Mouse (Mus musculus): ENCODE data around the gene Pabpc4.
"Not testable (repeated sequence)": the region's sequence is repeated elsewhere in the genome, so short reads cannot be mapped to it uniquely, and the experiment has no call there.

Pabpc4 gene

DNA sequence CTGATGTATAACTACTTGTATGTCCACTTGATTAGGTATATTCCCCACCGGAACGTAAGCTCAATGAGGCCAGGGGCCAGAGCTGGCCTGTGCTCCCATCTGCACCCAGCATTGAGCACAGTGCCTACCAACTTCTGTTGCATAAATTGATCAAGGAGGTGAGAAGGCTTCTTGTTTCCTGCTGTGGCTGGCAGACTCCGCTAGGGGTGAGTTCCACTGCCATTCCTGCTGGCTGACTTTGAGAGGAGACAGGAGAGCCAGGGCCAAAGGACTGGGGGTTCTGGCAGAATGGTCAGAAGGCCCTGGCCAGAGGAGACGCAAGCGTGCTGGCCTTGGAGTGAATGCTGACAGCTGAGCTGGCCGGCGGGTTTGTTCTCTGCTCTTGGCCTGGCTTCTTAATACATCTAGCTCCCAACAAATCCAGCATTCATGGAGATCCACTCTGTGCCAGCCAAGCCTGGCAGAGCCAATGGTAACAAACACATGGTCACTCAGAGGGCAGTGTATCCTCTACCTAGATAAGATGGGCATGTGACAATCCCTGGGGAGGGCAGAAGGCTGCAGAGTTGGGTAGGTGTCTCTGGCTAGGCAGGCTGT, 13.1 kb upstream of the Pabpc4 start:
- no peak for DNase-seq

DNA sequence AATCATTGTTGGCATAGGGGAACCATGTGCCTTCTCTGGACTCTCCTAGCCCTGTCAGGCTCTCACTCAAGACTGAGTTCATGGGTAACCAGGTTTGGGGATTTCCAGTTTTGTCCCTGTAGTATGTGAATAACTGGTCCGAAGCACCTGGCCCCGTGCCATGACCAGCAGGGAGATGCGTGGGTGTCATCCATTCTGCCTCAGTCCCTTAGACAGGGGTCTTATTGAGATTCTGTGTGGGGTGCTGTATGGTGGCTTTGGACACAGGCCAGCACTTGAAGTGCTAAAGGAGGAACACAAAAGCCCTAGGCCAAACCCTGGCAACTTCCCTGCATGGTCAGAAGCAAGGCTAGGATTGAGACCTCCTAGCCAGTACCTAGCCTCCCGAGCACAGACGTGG, 9.9 kb upstream of the Pabpc4 start:
- no peak for DNase-seq

GRCm38 (mm10) chr4:123254617-123255016, 7.5 kb upstream of the Pabpc4 start:
- peak; percentile 42 to 54 for DNase-seq

DNA sequence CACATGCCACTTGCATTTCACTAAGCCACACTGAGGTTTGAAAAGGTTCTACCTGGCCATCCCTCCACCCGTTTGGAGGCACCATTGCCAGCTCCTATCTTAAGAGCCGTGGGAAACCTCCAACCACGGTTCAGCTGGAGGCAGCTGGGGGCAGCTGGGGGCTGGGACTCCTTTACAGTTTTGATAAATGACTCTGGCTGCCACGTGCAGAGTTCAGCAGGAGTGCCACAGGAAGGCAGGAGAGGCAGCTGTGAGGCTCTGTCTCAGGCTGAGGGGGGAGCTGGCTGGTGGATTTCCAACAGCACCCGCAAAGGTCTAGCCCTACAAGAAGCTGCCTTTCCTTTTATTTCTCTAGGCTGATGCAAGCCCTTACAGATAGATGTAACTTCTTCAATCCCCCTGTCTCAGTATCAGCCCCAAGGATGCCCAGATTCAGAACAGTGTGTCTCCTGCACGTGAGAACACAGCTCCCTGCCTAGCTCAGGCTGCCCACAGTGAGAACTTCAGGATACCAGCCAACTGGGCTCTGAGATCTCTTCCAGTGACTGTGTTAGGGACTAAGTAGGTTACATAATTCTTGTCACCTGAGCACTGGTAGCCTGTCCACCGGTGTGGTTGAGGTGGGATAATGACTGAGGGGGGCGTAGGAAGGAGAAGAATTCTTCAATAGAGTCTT, 1.9 kb upstream of the Pabpc4 start:
- DNase-seq: no peak

DNA sequence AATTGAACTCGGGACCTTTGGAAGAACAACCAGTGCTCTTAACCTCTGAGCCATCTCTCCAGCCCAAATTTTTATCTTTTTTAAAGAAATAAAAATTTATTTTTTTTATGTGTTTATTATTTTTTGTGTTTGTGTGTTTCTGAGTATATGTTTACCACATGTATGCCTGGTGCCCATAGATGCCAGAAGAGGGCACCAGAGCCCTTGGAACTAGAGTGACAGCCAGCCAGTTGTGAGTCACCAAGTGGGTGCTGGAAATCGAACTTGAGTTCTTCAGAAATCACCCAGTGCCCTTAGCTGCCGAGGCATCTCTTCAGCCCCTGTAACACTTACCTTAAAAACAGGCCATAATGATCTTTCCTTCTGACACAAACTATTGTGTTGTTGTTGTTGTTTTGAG, 8.9 kb downstream of the Pabpc4 start:
- no peak for DNase-seq

DNA sequence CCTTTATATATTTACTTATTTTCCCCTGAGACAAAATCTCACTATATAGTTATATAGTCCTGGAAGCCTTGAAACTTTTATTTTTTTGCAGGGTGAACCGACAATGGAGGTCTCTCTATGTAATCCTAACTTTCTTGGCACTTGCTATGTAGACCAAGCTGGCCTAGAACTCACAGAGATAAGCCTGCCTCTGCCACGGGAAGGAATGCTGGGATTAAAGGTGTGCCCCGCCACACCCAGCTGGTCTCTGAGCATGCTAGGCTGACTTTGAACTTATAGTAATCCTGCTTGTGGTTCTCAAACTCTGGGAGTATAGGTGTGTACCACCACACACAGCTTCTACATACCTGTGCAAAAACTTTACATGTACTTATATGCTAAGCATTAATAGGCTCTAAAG, 18.0 kb downstream of the Pabpc4 start:
- no peak for DNase-seq

DNA sequence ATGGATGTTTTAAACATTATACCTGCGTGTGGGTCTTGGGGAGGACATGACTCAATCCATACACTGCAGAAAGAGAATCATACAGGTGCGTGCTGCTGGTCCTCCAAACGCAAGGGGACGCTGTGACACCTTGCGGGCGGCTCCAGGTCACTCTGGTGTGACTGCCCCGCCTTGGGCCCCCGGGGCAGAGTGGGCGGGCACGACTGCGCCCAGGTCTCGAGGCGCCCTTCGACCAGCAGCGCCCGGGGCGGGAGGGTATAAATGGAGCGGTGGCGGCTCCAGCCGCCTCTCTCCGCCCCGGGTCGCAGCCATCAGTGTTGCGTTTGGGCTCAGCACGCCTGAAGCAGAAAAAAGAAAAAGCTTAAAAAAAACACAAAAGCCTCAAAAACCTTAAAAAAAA, 20.3 kb downstream of the Pabpc4 start:
- DNase-seq: peak; percentile 97

- peak; percentile 54 to 56 for DNase-seq
Measured at GRCm38 (mm10) chr4:123282915-123283674, 20.9 kb downstream of the Pabpc4 start.

GRCm38 (mm10) chr4:123283675-123284064, 21.5 kb downstream of the Pabpc4 start:
- DNase-seq: peak; percentile 21

- no peak for DNase-seq
Measured at GRCm38 (mm10) chr4:123284731-123285624, 22.8 kb downstream of the Pabpc4 start.

GRCm38 (mm10) chr4:123286790-123287189, 24.6 kb downstream of the Pabpc4 start:
- DNase-seq: no peak

DNA sequence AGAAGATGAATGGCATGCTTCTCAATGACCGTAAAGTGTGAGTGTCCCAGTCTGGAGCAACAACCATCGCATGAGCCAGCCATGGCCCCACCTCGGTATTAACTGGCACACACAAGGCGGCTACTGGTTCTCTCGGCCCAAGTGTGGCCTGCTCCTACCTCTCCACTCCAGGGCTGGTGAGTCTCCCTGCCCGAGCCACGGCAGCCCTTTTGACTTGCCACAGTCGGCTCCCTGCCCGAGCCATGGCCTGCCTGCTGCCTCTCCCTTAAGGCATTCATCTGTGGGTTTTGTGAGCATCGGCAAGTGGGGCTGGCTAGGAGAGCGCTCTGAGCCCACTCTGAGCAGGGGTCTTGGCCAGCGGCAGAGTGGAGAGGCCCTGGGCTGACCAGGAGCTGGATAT, 26.9 kb downstream of the Pabpc4 start:
- DNase-seq: no peak

DNA sequence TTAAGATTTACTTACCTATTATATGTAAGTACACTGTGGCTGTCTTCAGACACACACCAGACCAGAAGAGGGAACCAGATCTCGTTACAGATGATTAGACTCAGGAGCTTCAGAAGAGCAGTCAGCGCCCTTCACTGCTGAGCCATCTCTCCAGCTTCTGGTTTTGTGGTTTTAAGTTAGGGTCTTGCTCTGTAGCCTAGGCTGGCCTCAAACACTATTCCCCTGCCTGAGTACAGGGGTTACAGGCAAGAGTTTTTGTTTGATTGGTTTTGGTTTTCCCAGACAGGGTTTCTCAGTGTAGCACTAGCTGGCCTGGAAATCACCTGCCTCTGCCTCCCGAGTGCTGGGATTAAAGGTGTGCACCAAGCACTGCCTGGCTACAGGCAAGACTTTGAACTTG, 30.2 kb downstream of the Pabpc4 start:
- no peak for DNase-seq

GRCm38 (mm10) chr4:123292989-123293388, 30.8 kb downstream of the Pabpc4 start:
- DNase-seq: no peak

GRCm38 (mm10) chr4:123293661-123294443, 31.7 kb downstream of the Pabpc4 start:
- no peak for DNase-seq

DNA sequence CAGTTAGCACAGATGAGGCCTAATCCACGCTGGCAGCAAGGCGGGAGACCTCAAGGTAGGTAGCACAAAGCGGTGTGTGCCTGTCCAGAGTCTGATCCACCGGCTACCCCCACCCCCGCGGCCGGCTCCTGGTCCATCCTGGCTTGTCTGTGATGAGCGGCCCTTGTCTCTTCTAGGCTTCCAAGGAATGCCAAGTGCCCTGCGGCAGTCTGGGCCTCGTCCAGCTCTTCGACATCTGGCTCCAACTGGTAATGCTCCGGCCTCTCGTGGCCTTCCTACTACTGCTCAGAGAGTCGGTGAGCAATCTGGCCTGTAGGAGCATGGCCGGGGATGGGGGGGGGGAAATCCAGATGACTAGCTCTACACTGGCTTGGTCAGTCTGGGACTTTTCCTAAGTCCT, 32.9 kb downstream of the Pabpc4 start:
- DNase-seq: not testable (repeated sequence)

DNA sequence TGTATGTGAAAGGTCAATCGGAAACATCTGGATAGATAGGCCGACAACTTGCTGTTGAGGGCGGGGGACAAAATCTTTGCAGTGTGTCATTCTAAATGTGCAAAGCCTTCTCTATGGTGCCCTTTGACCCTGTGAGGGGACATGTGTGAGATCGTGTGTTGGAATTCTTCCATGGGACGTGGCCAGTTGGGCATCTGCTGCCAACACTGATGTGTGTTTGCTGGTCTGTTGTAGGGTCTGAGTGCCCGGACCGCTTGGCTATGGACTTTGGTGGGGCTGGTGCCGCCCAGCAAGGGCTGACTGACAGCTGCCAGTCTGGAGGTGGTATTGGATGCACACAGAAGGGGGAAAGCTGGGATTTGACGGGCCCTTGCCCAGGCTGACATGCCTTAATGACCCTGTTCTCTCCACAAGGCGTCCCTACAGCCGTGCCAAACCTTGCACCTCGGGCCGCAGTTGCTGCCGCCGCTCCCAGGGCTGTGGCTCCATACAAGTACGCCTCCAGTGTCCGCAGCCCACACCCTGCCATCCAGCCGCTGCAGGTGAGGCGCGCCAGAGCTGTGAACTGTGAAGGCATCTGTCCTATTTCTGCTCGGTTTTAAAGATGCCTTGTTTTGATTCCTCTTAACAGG, 33.5 kb downstream of the Pabpc4 start:
- no peak for DNase-seq

DNA sequence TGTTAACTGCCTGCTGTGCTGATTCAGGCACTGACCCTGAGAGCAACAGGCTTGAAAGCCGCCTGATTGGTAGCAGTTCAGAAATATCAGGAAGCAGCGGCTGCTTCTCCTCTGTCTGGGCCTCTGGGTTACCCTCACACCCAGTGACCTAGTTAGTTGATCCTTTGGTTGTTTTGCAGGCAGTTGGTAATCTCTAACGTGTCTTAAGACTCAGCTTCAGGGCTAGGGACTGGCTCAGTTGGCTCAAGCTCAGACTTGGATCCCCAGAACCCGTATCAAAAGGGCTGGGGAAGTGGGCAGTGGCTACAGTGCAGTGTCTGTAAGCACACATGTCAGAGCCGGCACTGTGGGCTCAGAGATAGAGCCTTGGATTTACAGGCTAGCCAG, 34.0 kb downstream of the Pabpc4 start:
- DNase-seq: no peak

DNA sequence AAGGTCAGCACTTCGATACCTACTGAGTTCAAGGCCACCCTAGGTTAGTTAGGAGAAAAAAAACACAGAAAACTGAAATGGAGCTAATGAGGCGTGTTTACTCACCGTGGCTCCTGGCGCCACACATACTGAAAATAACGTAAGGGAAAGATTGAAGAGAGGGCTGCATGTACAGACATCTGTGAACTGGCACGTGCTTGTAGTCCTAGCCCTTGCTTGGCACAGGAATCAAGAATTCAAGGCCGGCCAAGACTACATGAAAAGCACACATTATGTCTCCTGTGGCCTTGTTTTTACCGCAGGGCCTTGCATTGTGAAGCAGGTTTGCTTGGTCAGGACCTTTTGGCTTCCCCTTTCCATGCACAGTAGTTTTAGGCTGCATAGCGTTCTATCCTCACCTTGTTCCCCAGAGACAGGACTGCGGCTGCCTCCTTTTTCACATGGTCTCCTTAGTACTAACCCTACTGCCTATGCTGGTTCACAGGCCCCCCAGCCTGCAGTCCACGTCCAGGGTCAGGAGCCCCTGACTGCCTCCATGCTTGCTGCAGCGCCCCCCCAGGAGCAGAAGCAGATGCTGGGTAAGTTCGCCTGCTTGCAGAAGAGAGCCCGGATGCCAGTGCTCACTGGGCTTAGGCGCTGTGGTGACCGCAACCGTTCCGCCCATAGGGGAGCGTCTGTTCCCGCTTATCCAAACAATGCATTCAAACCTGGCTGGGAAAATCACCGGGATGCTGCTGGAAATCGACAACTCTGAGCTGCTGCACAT, 35.2 kb downstream of the Pabpc4 start:
- no peak for DNase-seq

DNA sequence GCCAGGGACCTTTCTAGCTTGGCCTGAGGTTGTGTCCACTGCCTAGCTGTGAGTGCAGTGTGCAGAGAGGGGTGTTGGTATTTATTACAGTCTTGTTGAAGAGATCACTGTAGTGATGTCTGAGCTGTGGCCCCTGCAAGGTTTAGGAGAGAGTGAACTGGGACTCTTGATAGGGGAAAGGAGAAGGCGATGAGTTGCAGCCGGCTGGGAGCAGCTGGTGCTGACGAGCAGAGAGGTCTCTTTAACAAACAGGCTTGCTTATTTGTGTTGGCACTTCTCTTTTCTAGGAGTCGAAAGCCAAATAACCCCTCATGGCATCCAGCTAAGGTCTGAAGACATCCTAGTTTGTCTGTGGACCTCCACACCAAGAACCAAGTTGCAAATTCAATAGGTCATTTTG, 36.1 kb downstream of the Pabpc4 start:
- DNase-seq: no peak

Measured in B cell, adult 2 months (primary cell).